Mouse (Mus musculus) ovary, postnatal 14 days (tissue): ENCODE measurements around the gene Rasa3.

ENCODE experiments used
- DNase-seq: peaks from one replicate; pipeline ENCODE4 v3.0.0; 2022; ENCODE audit warnings: low spot score

Gene Rasa3

GRCm38 (mm10) chr8:13677413-13677883 lies at the start of gene Rasa3:
Gene Rasa3, minus strand, starts transcription at chr8:13677603.
- peak; percentile 88 for DNase-seq

GRCm38 (mm10) chr8:13725722-13726121 lies 48.3 kb upstream of the Rasa3 start:
- peak; percentile 41 for DNase-seq

GRCm38 (mm10) chr8:13718980-13719379 lies 41.6 kb upstream of the Rasa3 start:
- no peak for DNase-seq

GRCm38 (mm10) chr8:13708514-13708913 lies 31.1 kb upstream of the Rasa3 start:
- no peak for DNase-seq

GRCm38 (mm10) chr8:13706918-13707317 lies 29.5 kb upstream of the Rasa3 start:
- no peak for DNase-seq

GRCm38 (mm10) chr8:13705668-13706067 lies 28.3 kb upstream of the Rasa3 start, which contains the start of gene Cfap97d2:
Gene Cfap97d2, plus strand, starts transcription at chr8:13705889.
- DNase-seq, result no peak

GRCm38 (mm10) chr8:13704301-13704700 lies 26.9 kb upstream of the Rasa3 start:
- DNase-seq, result no peak

GRCm38 (mm10) chr8:13703756-13704155 lies 26.4 kb upstream of the Rasa3 start:
- no peak for DNase-seq

GRCm38 (mm10) chr8:13702755-13703154 lies 25.4 kb upstream of the Rasa3 start:
- DNase-seq, result no peak

GRCm38 (mm10) chr8:13699323-13699949 lies 22.0 kb upstream of the Rasa3 start:
- DNase-seq, result no peak

- DNase-seq, result no peak
Measured at GRCm38 (mm10) chr8:13698281-13698680, 20.9 kb upstream of the Rasa3 start.

GRCm38 (mm10) chr8:13697681-13698080 lies 20.3 kb upstream of the Rasa3 start:
- DNase-seq, result no peak

- DNase-seq, result no peak
Measured at GRCm38 (mm10) chr8:13697196-13697595, 19.8 kb upstream of the Rasa3 start.

GRCm38 (mm10) chr8:13696157-13696556 lies 18.8 kb upstream of the Rasa3 start:
- no peak for DNase-seq

GRCm38 (mm10) chr8:13695203-13695867 lies 17.9 kb upstream of the Rasa3 start:
- DNase-seq, result no peak

GRCm38 (mm10) chr8:13694735-13695134 lies 17.3 kb upstream of the Rasa3 start:
- no peak for DNase-seq

- DNase-seq, result no peak
Measured at GRCm38 (mm10) chr8:13692302-13693066, 15.1 kb upstream of the Rasa3 start.

- no peak for DNase-seq
Measured at GRCm38 (mm10) chr8:13689331-13689730, 11.9 kb upstream of the Rasa3 start.

- DNase-seq, result no peak
Measured at GRCm38 (mm10) chr8:13688461-13688860, 11.1 kb upstream of the Rasa3 start.

GRCm38 (mm10) chr8:13687941-13688340 lies 10.5 kb upstream of the Rasa3 start:
- no peak for DNase-seq

GRCm38 (mm10) chr8:13687101-13687717 lies 9.8 kb upstream of the Rasa3 start:
- no peak for DNase-seq

GRCm38 (mm10) chr8:13686426-13686825 lies 9.0 kb upstream of the Rasa3 start:
- no peak for DNase-seq
